Mouse (Mus musculus) stomach, embryonic 16.5 days (tissue): ENCODE data around the gene Tspan5. TPM values are rescaled to one million over a fixed set of nuclear protein-coding genes. Genes with fewer than 3 reads are reported as not detected.

Source experiments
- ATAC-seq: fragments of 200-750 bp; cut with Nextera tagmentation; 2 replicates; pipeline ENCODE4 v1.8.0; 2017; ENCODE audit warnings: moderate number of reproducible peaks, moderate TSS enrichment; ENCODE audit not compliant: insufficient read depth, low FRiP score
- H3K27ac ChIP-seq: fragments of 300-500 bp; sonication (generic); 2 replicates; pipeline ENCODE4 v1.5.1; 2014; ENCODE audit warnings: low read length
- H3K27me3 ChIP-seq: fragments of 300-500 bp; sonication (generic); 2 replicates; pipeline ENCODE4 v1.6.1; 2014; ENCODE audit warnings: low read length, control low read depth, mixed read lengths; ENCODE audit not compliant: control insufficient read depth, insufficient read depth
- H3K36me3 ChIP-seq: fragments of 300-500 bp; sonication (generic); 2 replicates; pipeline ENCODE4 v1.6.1; 2014; ENCODE audit warnings: low read length; ENCODE audit not compliant: control insufficient read depth, insufficient read depth
- H3K4me1 ChIP-seq: fragments of 300-500 bp; sonication (generic); 2 replicates; pipeline ENCODE4 v1.6.1; 2014; ENCODE audit warnings: low read length, control low read depth, mixed read lengths; ENCODE audit not compliant: control insufficient read depth, insufficient read depth
- H3K4me2 ChIP-seq: fragments of 300-500 bp; sonication (generic); 2 replicates; pipeline ENCODE4 v1.6.1; 2014; ENCODE audit warnings: low read depth, low read length, mixed read lengths
- H3K4me3 ChIP-seq: fragments of 300-500 bp; sonication (generic); replicated peaks from 2 replicates; pipeline ENCODE4 v1.5.1; 2014; ENCODE audit warnings: mild to moderate bottlenecking, low read length
- H3K9ac ChIP-seq: fragments of 300-500 bp; sonication (generic); 2 replicates; pipeline ENCODE4 v1.6.1; 2014; ENCODE audit warnings: low read length
- H3K9me3 ChIP-seq: fragments of 300-500 bp; sonication (generic); replicated peaks from 2 replicates; pipeline ENCODE4 v1.6.1; 2016; ENCODE audit warnings: low read length, control low read depth; ENCODE audit not compliant: control insufficient read depth
- WGBS: fragments of 180-500 bp; shearing (Covaris S2); extraction: QIAGEN DNeasy Blood & Tissue Kit; methylation state at CpG from one replicate; pipeline ENCODE4 v1.1.7; 2014; 5-methylcytosine and 5-hydroxymethylcytosine counted together
- polyA plus RNA-seq: library from polyadenylated mRNA; unstranded; fragments of >200 nt; fragmentation: Nextera tagmentation; extraction: Ambion mirVana; gene quantifications from 2 replicates; pipeline ENCODE4 v1.2.1, GENCODE M21; 2015

Gene Tspan5
- polyA plus RNA-seq, 1 experiment from 2014 or later = 31.1 TPM

GRCm38 (mm10) chr3:138760685-138761119 is 18.7 kb downstream of the Tspan5 start:
- peaks cover 12% of the 10 kb centered on the region; the same call in 1 of the 2 replicates for H3K4me1 ChIP-seq
- 45% methylated on average over 11 of the region's 11 CpGs for WGBS
- H3K9ac ChIP-seq = no peak overlapping the region
- H3K36me3 ChIP-seq = no peaks in the 10 kb centered on the region
- no peak overlapping the region for H3K4me2 ChIP-seq
- H3K4me3 ChIP-seq = no peak overlapping the region
- no peaks in the 10 kb centered on the region for H3K9me3 ChIP-seq
- no peaks in the 10 kb centered on the region for H3K27me3 ChIP-seq
- peak; percentile 60 for ATAC-seq
- H3K27ac ChIP-seq = peak overlapping the region; percentile 75

- WGBS = 92% methylated on average over 13 of the region's 13 CpGs
- no peaks in the 10 kb centered on the region for H3K9me3 ChIP-seq
- no peak overlapping the region for H3K4me2 ChIP-seq
- no peaks in the 10 kb centered on the region for H3K36me3 ChIP-seq
- H3K4me3 ChIP-seq = no peak overlapping the region
- peaks cover 12% of the 10 kb centered on the region; the same call in 1 of the 2 replicates for H3K4me1 ChIP-seq
- peak overlapping the region; percentile 70 for H3K27ac ChIP-seq
- H3K27me3 ChIP-seq = no peaks in the 10 kb centered on the region
- no peak for ATAC-seq
- no peak overlapping the region for H3K9ac ChIP-seq
These were observed 19.5 kb downstream of the Tspan5 start for GRCm38 (mm10) chr3:138761531-138761930.

GRCm38 (mm10) chr3:138763941-138764340 is 21.9 kb downstream of the Tspan5 start:
- Histone ChIP-seq H3K36me3 (no peaks in the 10 kb centered on the region), H3K4me1 (peaks cover 19% of the 10 kb centered on the region; the same call in 1 of the 2 replicates), H3K4me3 (no peak overlapping the region), H3K27ac (no peak overlapping the region), H3K4me2 (no peak overlapping the region), H3K9ac (no peak overlapping the region), H3K9me3 (no peaks in the 10 kb centered on the region), H3K27me3 (no peaks in the 10 kb centered on the region)
- ATAC-seq = no peak
- WGBS = 74% methylated on average over 9 of the region's 9 CpGs

GRCm38 (mm10) chr3:138764782-138765181 is 22.8 kb downstream of the Tspan5 start:
- H3K9ac ChIP-seq = no peak overlapping the region
- no peak overlapping the region for H3K4me2 ChIP-seq
- no peak overlapping the region for H3K4me3 ChIP-seq
- no peaks in the 10 kb centered on the region for H3K9me3 ChIP-seq
- no peak for ATAC-seq
- H3K27me3 ChIP-seq = no peaks in the 10 kb centered on the region
- no peaks in the 10 kb centered on the region for H3K36me3 ChIP-seq
- peaks cover 23% of the 10 kb centered on the region; the same call in 1 of the 2 replicates for H3K4me1 ChIP-seq
- 71% methylated on average over 3 of the region's 3 CpGs for WGBS
- no peak overlapping the region for H3K27ac ChIP-seq

- Histone ChIP-seq H3K4me3 (no peak overlapping the region), H3K27ac (no peak overlapping the region), H3K4me1 (peaks cover 21% of the 10 kb centered on the region), H3K27me3 (no peaks in the 10 kb centered on the region), H3K4me2 (no peak overlapping the region), H3K36me3 (no peaks in the 10 kb centered on the region), H3K9ac (no peak overlapping the region), H3K9me3 (no peaks in the 10 kb centered on the region)
- 66% methylated on average over 8 of the region's 8 CpGs for WGBS
- no peak for ATAC-seq
These were observed 25.0 kb downstream of the Tspan5 start for GRCm38 (mm10) chr3:138767034-138767433.

GRCm38 (mm10) chr3:138768541-138769093 is 26.6 kb downstream of the Tspan5 start:
- H3K9me3 ChIP-seq = no peaks in the 10 kb centered on the region
- no peaks in the 10 kb centered on the region for H3K36me3 ChIP-seq
- 67% methylated on average over 12 of the region's 12 CpGs for WGBS
- no peak overlapping the region for H3K27ac ChIP-seq
- H3K4me1 ChIP-seq = peaks cover 23% of the 10 kb centered on the region
- no peak for ATAC-seq
- H3K27me3 ChIP-seq = no peaks in the 10 kb centered on the region
- no peak overlapping the region for H3K4me3 ChIP-seq
- H3K9ac ChIP-seq = no peak overlapping the region
- no peak overlapping the region for H3K4me2 ChIP-seq

GRCm38 (mm10) chr3:138770650-138771331 is 28.8 kb downstream of the Tspan5 start:
- Histone ChIP-seq H3K27me3 (no peaks in the 10 kb centered on the region), H3K4me2 (no peak overlapping the region), H3K4me3 (no peak overlapping the region), H3K4me1 (peaks cover 38% of the 10 kb centered on the region), H3K9ac (no peak overlapping the region), H3K36me3 (no peaks in the 10 kb centered on the region), H3K27ac (peak overlapping the region; percentile 21; the same call in 1 of the 2 replicates), H3K9me3 (no peaks in the 10 kb centered on the region)
- 78% methylated on average over 10 of the region's 10 CpGs for WGBS
- 0 out of 2 replicates have a peak, but pooled peaks have one; percentile 23 for ATAC-seq

- no peak overlapping the region for H3K4me2 ChIP-seq
- H3K9ac ChIP-seq = no peak overlapping the region
- ATAC-seq = peak; percentile 23; the same call in 1 of the 2 replicates
- peaks cover 38% of the 10 kb centered on the region for H3K4me1 ChIP-seq
- no peak overlapping the region; the same call in 1 of the 2 replicates for H3K27ac ChIP-seq
- no peaks in the 10 kb centered on the region for H3K27me3 ChIP-seq
- H3K9me3 ChIP-seq = no peaks in the 10 kb centered on the region
- H3K4me3 ChIP-seq = no peak overlapping the region
- H3K36me3 ChIP-seq = no peaks in the 10 kb centered on the region
- 76% methylated on average over 12 of the region's 12 CpGs for WGBS
These were observed 29.7 kb downstream of the Tspan5 start for GRCm38 (mm10) chr3:138771549-138772333.
